Mouse (Mus musculus): ENCODE data around the gene Olfr1393.

DNA sequence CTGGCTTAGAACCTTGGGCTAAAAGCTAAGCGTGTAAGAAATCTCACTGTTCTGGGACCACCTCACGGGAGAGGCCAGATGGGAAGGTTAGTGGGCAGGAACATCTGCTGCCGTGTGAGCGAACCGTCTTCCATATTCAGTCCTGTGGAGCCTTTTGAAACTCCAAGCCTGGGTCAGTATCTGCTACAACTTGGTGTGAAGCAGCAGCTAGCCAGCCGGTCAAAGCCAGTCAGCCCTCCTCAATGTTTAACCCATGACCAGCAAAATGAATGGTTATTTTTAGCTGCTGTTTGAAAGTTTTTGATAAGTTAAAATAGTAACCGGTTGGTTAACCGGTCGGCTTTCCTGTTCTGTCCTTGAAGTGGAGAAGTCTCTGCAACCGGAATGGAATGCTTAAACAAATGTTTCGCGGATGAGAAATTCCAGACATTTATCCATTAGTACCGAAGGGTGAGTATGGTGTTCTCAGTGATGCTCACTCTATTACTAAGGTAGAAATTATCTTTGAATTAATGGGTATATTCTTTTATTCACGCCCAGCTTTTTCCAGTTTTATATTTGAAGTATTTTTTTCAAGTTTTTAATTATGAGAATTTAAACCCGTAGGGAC is 10.0 kb upstream of the Olfr1393 start:
- TF ChIP-seq EP300 (IDR thresholded peaks at IDR 0.05; ENCODE audit: low read depth): no peak
- TF ChIP-seq CTCF (IDR thresholded peaks at IDR 0.05; ENCODE audit: low read depth): no peak

Data from liver, embryonic 14.5 days (tissue).